Mouse (Mus musculus) heart, postnatal 4 days (tissue): Measurements from ENCODE around the gene Snx6. TPM values are rescaled to one million over a fixed set of nuclear protein-coding genes. Genes with fewer than 3 reads are reported as not detected.
"Not testable (repeated sequence)": the region's sequence is repeated elsewhere in the genome, so short reads cannot be mapped to it uniquely, and the experiment has no call there.

Experiments used
- DNase-seq: peaks from one replicate; pipeline ENCODE4 v3.0.0; 2021
- total RNA-seq, 2 experiments: library from RNA; stranded (reverse); gene quantifications; 2 replicates each; pipeline ENCODE4 v1.2.3; 2021

Gene Snx6
- total RNA-seq, 2 experiments from 2014 or later = 56.4 TPM

DNA sequence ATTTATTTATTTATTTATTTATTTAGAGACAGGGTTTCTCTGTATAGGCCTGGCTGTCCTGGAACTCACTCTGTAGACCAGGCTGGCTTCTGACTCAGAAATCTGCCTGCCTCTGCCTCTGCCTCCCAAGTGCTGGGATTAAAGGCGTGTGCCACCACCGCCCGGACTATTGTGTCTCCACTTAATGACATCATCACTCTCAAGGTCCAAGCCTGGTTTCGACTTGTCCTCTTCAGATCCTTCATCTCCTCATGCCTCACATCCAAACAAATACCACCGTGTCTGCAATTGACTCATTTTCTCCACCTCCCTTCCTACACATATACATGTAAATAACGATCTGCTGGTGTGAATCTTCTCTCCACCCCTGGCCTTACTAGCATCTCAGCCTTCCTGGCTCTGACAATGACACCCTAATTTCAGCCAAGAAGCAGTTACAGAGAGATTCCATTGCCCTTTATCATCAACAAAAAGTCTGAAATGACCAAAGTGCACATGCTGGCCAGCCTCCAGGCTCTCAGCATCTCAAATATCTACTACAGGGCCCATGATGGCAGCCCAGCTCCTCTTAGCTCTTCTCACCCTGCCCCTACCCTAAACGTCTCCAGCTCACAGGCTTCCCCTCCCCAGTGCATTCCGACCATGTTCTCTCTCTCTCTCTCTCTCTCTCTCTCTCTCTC, 1.2 kb upstream of the Snx6 start:
- no peak for DNase-seq

DNA sequence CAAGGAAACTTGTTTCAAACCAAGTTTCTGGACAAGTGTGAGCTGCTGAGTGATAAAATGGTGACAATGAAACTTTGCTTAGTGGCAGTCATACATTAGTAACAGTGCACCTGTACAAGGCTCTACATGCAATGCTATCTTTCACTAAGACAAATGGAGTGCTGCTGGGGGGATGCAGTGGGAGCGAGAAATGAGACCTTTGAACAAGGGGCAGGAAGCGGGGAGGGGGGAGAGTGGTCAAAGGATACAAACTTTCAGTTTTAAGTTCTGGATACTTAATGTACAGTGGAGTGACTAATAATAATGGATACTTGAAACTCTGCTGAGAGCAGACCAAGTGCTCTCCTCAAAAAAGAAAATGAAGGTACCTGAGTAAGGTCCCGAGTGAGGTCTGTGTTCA, 1.1 kb downstream of the Snx6 start:
- no peak for DNase-seq

DNA sequence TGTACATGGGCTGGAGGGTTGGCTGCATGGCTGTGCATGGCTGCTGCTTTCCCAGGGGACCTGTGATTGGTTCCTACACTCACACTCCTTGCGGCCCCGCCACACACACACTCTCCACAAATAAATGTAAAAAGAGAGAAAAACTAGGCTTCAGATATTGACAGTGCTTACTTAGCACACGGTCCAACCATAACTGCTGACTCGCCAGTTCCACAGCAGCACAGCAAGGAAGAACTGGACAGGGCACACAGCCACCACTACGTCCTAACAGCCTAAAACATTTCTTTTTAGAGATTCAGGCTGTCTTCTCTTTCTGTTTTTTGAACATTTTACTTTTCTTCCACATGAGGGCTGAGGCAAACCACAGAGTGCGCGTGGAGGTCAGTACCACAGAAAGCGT, 4.0 kb downstream of the Snx6 start:
- no peak for DNase-seq

DNA sequence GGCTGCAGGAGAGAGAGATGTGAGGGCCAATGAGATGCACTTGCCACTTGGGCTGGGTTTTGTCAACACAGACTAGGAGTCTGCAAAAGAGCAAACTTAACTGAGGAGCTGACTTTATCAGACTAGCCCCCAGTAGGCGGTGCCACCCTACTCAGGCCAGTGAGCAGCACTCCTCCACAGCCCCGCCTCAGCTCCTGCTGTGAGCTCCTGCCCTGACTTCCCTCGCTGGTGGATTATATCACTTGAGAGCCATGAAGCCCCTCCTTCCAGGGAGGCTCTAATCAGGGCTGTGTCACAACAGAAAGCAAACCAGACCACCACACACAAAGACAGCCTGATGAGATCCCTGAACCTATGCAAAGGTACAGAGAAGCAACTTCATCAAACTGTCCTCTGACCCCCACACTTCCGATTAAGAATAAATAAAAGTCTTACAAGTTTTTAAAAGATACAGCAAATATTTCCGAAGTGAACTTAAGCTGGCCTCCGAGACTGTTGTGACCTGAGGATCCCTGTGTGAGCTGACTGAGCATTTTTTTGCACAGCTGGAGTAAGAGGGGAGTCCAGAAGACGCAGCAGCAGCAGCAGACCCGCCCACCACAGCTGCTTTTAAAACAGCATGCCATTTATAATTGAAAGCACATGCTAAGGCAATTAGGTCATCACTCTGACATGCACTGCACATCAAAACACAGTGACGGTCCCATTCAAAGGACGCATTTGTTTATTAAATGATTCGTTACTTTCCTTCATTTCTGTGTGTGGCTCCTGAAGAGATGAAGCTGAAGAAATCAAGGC, 6.0 kb downstream of the Snx6 start:
- peak; percentile 62 for DNase-seq

DNA sequence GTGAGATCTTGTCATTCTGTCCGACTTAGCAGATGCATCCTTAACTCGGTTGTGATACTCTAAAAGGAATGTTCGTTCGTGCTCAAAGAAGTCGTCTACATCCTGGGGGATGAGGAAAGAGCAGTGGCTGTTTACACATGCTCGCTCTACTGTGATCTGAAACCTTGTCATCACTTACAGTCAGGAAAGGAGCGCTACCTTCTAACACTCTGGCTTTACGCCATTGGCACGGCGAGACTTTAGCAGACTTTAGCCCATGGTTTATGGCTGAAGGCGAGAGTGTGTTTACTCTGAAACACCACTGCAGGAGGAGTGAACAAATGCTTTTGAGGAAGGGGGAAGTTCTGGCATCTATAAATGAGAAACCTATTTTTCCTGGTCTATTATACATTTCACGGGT, 31.9 kb downstream of the Snx6 start:
- DNase-seq = peak; percentile 45

DNA sequence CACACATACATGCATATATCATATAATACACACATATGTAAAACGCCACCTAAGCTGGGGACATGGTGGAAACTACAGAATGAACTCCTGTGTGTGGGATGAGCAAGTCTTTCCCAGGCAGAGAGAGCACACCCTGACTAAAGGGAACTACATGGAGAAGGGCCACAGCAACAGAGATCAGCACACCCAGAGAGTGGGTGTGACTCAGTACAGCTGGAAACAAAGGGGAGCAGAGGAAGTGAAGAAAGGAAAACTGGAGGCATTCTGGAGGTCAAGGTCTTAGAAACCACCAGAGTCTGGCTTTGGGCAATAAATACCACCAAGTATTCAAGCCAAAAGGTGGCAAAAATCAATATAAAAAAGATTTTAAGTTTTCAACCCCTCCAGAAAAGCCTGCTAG, 34.8 kb downstream of the Snx6 start:
- DNase-seq = no peak

DNA sequence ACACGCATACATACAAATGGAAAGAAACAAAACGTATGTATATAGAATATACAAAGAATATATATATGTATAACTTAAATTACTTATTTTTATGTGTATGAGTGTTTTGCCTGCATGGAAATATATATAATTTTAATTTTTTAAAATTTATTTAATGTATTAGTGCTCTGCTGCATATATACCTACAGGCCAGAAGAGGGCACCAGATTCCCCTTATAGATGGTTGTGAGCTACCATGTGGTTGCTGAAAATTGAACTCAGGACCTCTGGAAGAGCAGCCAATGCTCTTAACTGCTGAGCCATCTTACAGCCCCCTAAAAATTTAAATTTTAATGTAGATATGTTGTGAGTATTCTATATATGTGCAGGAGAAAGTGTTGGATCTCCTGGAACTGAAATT, 36.7 kb downstream of the Snx6 start:
- no peak for DNase-seq

DNA sequence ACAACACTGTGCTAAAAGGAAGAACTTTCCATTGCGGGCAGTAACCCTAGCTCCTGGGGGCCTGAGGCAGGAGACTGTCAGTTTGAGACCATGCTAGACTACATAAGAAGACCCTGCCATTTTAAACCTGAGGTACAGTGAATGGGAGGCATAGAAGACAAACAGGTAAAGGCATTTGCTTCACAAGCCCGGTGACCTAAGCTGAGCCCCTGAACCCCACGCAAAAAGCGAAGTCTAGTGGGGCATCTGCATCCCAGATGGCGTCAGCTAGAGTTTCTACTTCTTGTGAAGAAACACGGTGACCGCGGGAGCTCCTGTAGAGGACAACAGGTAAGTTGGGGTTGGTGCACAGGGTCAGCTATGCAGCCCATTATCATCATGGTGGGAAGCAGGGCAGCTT, 46.9 kb downstream of the Snx6 start:
- DNase-seq = no peak

DNA sequence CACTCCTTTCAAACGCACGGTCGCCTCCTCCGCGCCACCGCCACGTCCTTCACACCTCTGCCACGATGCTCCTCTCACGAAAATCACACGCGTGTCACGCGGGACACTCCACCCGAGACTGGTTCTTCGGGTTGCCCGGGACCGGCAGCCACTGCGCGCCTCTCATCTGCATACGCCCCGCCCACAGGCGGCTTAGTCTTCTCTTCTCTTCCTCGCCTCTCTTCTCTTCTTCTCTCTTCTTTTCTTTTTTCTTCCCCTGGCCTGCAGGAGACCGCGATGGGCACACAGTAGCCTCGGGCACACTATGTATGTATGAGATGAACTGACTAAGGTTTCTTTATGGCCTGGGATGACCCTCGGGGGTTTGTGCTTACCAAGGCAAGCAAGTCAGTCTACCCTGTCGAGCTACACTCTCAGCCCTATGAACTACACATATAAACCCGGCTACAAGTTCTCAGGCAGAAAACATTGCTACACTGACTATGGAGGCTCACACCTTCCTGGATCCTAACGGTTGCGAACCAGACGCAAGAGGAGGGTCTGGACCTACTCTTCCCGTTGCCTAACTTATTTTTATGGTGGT, 56.8 kb downstream of the Snx6 start:
- not testable (repeated sequence) for DNase-seq

DNA sequence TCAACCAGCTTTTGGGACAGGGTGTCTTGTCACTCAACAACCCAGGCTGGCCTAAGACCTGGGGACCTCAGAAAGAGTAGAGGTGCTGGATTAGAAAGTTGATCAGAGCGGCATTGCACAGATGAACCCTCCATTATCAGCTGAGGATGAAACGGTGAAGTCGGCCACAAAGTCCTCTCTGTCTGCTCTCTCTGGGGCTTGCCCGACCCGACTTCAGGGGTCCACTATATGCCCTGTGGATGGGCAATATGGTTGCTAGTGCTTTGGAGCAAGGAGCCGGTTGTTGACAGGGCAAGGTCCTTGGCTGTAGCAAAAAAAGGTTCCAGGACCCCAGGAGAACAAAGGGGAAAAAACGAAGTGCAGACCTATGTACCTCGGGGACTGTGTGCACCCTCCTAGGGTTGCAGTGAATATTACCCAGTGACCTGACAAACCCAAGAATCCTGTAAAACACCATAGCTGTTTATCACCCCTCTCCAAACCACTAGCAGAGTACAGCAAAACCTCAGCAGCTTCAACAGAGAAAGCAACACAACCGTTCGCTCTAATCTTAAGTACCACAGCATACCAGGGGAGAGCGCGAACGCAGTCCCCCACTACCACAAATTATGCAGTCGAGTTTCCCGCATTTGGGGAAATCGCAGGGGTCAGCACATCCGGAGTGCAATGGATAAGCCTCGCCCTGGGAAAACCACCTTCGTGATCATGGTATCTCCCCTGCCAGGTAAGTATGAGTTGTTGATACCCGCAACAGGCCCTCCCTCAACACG, 57.4 kb downstream of the Snx6 start:
- DNase-seq = not testable (repeated sequence)

DNA sequence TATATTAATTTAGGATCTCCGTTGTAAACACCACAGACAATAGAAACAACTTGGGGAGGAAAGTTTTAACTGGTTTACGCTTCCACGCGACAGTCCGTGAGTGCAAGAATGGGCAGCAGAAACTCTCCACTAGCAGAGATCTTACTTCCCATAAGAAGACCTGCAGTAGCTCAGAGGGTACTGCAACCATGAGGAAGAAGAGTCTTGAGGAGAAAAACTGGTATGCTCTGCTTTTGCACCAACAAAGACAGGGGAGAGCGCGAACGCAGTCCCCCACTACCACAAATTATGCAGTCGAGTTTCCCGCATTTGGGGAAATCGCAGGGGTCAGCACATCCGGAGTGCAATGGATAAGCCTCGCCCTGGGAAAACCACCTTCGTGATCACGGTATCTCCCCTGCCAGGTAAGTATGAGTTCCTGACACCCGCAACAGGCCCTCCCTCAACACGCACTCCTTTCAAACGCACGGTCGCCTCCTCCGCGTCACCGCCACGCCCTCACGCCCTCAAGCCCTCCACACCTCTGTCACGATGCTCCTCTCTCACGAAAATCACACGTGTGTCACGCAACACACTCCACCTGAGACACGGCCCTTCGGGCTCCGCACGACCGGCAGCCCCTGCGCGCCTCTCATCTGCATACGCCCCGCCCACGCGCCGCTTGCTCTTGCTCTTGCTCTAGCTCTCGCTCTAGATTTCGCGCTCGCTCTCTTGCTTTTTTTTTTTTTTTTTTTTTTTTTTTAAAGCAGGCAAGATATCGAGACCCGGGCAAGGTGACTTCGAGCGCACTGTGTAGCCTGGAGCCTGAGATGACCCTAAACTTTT, 61.0 kb downstream of the Snx6 start:
- DNase-seq = peak; percentile 49

DNA sequence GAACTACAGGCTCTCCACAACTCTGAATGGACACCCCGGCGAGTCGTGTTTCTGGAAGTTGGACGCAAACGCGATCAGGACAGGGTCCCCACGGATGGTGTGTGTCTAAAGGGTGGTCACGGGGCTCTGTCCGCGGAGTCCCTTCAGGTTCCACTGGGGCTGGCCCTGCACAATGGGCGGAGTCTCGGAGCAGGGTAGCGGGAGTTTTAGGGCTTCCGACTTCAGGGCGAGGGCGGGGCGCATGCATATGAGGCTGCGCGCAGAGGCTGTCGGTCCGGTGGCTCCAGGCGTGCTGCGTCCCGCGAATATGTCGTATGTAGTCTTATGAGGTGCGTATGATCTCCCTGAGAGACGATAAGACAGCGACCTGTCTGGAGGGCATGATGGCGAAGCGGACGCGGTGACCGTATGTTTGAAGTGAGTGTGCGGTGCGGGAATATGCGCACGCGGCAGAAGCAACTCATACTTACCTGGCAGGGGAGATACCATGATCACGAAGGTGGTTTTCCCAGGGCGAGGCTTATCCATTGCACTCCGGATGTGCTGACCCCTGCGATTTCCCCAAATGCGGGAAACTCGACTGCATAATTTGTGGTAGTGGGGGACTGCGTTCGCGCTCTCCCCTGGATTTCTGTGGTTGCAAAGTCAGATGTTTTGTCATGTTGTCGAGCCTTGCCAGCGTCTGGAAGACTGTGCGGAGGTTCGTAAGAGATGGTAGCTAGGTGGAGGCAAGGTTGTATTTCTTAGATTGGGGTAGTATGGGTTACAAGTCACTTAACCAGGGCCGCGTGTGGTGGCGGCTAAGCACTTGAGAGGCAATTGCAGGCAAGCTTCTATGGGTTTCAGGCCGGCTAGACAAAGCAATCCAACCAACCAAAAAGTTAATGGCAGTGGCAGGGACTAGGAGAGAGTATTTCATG, 66.1 kb downstream of the Snx6 start:
- DNase-seq = not testable (repeated sequence)

DNA sequence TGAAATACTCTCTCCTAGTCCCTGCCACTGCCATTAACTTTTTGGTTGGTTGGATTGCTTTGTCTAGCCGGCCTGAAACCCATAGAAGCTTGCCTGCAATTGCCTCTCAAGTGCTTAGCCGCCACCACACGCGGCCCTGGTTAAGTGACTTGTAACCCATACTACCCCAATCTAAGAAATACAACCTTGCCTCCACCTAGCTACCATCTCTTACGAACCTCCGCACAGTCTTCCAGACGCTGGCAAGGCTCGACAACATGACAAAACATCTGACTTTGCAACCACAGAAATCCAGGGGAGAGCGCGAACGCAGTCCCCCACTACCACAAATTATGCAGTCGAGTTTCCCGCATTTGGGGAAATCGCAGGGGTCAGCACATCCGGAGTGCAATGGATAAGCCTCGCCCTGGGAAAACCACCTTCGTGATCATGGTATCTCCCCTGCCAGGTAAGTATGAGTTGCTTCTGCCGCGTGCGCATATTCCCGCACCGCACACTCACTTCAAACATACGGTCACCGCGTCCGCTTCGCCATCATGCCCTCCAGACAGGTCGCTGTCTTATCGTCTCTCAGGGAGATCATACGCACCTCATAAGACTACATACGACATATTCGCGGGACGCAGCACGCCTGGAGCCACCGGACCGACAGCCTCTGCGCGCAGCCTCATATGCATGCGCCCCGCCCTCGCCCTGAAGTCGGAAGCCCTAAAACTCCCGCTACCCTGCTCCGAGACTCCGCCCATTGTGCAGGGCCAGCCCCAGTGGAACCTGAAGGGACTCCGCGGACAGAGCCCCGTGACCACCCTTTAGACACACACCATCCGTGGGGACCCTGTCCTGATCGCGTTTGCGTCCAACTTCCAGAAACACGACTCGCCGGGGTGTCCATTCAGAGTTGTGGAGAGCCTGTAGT, 76.4 kb downstream of the Snx6 start:
- DNase-seq = not testable (repeated sequence)

DNA sequence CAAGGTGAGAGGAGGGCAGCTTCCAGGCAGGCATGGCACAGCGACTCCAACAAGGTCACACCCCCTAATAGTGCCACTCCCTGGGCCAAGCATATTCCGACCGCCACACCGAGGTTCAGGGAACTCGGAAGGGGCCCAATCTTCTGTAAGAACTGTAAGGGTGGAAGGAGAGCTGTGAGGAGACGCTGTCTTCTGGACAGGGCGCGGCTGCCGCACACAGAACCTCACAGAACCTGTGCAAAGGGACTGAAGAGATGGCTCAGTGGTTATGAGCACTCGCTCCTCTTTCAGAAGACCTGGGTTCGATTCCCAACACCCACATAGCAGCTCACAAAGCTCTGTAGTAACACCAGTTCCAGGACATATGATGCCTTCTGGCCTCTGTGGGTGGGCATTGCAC, 78.0 kb downstream of the Snx6 start:
- not testable (repeated sequence) for DNase-seq

DNA sequence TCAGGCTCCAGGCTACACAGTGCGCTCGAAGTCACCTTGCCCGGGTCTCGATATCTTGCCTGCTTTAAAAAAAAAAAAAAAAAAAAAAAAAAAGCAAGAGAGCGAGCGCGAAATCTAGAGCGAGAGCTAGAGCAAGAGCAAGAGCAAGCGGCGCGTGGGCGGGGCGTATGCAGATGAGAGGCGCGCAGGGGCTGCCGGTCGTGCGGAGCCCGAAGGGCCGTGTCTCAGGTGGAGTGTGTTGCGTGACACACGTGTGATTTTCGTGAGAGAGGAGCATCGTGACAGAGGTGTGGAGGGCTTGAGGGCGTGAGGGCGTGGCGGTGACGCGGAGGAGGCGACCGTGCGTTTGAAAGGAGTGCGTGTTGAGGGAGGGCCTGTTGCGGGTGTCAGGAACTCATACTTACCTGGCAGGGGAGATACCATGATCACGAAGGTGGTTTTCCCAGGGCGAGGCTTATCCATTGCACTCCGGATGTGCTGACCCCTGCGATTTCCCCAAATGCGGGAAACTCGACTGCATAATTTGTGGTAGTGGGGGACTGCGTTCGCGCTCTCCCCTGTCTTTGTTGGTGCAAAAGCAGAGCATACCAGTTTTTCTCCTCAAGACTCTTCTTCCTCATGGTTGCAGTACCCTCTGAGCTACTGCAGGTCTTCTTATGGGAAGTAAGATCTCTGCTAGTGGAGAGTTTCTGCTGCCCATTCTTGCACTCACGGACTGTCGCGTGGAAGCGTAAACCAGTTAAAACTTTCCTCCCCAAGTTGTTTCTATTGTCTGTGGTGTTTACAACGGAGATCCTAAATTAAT, 81.5 kb downstream of the Snx6 start:
- peak; percentile 75 for DNase-seq

DNA sequence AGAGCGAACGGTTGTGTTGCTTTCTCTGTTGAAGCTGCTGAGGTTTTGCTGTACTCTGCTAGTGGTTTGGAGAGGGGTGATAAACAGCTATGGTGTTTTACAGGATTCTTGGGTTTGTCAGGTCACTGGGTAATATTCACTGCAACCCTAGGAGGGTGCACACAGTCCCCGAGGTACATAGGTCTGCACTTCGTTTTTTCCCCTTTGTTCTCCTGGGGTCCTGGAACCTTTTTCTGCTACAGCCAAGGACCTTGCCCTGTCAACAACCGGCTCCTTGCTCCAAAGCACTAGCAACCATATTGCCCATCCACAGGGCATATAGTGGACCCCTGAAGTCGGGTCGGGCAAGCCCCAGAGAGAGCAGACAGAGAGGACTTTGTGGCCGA, 85.0 kb downstream of the Snx6 start:
- peak; percentile 43 for DNase-seq

DNA sequence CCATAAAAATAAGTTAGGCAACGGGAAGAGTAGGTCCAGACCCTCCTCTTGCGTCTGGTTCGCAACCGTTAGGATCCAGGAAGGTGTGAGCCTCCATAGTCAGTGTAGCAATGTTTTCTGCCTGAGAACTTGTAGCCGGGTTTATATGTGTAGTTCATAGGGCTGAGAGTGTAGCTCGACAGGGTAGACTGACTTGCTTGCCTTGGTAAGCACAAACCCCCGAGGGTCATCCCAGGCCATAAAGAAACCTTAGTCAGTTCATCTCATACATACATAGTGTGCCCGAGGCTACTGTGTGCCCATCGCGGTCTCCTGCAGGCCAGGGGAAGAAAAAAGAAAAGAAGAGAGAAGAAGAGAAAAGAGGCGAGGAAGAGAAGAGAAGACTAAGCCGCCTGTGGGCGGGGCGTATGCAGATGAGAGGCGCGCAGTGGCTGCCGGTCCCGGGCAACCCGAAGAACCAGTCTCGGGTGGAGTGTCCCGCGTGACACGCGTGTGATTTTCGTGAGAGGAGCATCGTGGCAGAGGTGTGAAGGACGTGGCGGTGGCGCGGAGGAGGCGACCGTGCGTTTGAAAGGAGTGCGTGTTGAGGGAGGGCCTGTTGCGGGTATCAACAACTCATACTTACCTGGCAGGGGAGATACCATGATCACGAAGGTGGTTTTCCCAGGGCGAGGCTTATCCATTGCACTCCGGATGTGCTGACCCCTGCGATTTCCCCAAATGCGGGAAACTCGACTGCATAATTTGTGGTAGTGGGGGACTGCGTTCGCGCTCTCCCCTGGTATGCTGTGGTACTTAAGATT, 85.6 kb downstream of the Snx6 start:
- not testable (repeated sequence) for DNase-seq

DNA sequence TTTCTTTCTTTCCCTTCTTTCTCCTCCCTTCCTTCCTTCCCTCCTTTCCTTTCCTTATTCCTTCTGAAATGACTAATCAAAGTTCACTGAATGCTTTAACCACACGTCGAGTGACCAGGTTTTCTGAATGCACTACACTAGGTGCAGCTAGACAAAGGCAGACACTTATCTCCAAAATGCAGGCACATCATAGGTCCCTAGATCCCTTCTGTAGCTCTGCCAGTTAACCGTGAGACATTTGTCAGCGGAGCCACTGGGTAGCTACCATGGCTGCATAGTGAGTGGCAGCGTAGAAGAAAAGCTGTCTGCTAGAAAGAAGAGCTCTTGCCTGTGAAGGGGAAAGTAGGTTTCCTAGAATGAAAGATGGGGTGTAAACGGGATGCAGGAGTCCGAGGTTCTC, 96.1 kb downstream of the Snx6 start:
- DNase-seq = no peak
